In the genomic region with DNA sequence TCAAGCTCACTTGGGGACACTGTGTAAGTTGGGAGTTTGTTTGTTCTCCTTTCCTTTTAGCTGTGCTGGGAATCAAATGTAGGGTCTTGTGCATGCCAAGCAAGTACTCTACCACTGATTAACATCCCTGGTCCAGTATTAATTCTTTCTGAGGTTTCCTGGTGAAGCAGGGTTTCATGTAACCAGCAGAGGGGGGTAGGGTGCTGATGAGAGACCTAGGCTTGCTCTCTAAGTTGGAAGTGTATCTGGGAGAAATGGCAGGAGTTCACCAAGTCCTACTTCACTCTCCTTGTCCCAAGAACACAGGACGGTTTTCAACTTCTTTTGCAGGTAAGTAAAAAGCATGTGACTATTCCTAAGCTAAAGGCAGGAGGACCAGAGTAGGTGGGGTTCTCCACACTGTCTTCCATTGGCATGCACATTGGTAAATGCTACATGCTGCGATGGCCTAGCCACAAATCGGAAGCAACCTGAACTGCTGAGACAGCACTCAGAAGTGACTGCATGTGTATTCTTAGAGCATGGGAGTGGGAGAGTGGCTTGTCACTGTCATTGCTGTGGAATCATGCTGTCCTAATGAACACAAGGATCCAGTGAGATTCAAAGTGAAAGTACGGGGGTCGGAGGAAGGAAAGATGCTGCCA, we compare ENCODE assay signal across 11 mouse cellular contexts. TPM values are rescaled to one million over a fixed set of nuclear protein-coding genes. Genes with fewer than 3 reads are reported as not detected.
A peak's percentile ranks its signal among the peaks of the same experiment; 100 is the strongest.
DNase-seq lines count a peak whose midpoint lies in the region; ATAC-seq and TF ChIP-seq lines count a peak whose summit lies in the region.
"Had no signal": no experiment of that assay in that cellular context is flagged by ENCODE, and none has a peak within 500 bp of the region (broad histone marks: within the 10 kb centered on the region; RNA-seq: fewer than 3 reads in every experiment).

No protein-coding gene starts in this region.

- H3K27me3 ChIP-seq in kidney, embryonic 16.5 days (ENCODE audit: insufficient read depth, low read length): no peaks in the 10 kb centered on the region
- H3K27me3 ChIP-seq: forebrain, embryonic 15.5 days had no signal

- WGBS in kidney, embryonic 16.5 days: 81% methylated on average over 5 of the region's 5 CpGs

- H3K4me2 ChIP-seq in kidney, embryonic 16.5 days (replicated peaks; ENCODE audit: low read depth, low read length): no peak overlapping the region
- H3K4me2 ChIP-seq: forebrain, embryonic 15.5 days had no signal

- peak; percentile 3 for DNase-seq in cerebellum, adult 9-10 months
- DNase-seq in cerebellum, adult 18-20 months: no peak
- peak; percentile 20 to 49 for DNase-seq in kidney, postnatal 4 days
- DNase-seq in A20 (ENCODE audit: low read depth, low spot score): peak; percentile 32
- peak; percentile 27 for DNase-seq in brain, embryonic 14.5 days (ENCODE audit: low read depth)
- no peak for DNase-seq in urinary bladder, postnatal 25 days (ENCODE audit: low spot score)
- DNase-seq in layer of hippocampus, postnatal 36 days: no peak
- DNase-seq: cerebellum, postnatal 25 days had no signal

- H3K9me3 ChIP-seq in kidney, embryonic 16.5 days (ENCODE audit: low read length): no peaks in the 10 kb centered on the region
- H3K9me3 ChIP-seq: forebrain, embryonic 15.5 days had no signal

- no peak overlapping the region for H3K9ac ChIP-seq in kidney, embryonic 16.5 days (replicated peaks; ENCODE audit: low read length)
- H3K9ac ChIP-seq: forebrain, embryonic 15.5 days had no signal

- peak; percentile 14; the same call in 1 of the 2 replicates for TF ChIP-seq CTCF in brain, embryonic 14.5 days (IDR thresholded peaks at IDR 0.05; ENCODE audit: borderline replicate concordance, extremely low read depth, insufficient read depth, insufficient read length)

- ATAC-seq in kidney, embryonic 16.5 days (ENCODE audit: low FRiP score, low TSS enrichment): no peak
- ATAC-seq: forebrain, embryonic 15.5 days had no signal

- TF ChIP-seq POLR2A in brain, embryonic 14.5 days (IDR thresholded peaks at IDR 0.05; ENCODE audit: borderline replicate concordance, extremely low read depth, insufficient read depth, insufficient read length, poor library complexity, severe bottlenecking): no peak

- no peak overlapping the region for H3K4me3 ChIP-seq in kidney, embryonic 16.5 days (ENCODE audit: low read length)
- H3K4me3 ChIP-seq: forebrain, embryonic 15.5 days had no signal

- H3K4me1 ChIP-seq in kidney, embryonic 16.5 days (ENCODE audit: insufficient read depth, low read length): peaks cover 7% of the 10 kb centered on the region; the same call in 1 of the 2 replicates
- H3K4me1 ChIP-seq: forebrain, embryonic 15.5 days had no signal

- no peak overlapping the region for H3K27ac ChIP-seq in kidney, embryonic 16.5 days (ENCODE audit: low read length)
- H3K27ac ChIP-seq: forebrain, embryonic 15.5 days had no signal

- no peaks in the 10 kb centered on the region for H3K36me3 ChIP-seq in kidney, embryonic 16.5 days (ENCODE audit: insufficient read depth, low read length)
- H3K36me3 ChIP-seq: forebrain, embryonic 15.5 days had no signal

RNA-seq across cellular contexts. Expression of gene Tnn, which starts 53.6 kb away (rescaled TPM):
- 0.66 and 0.91 TPM in 2 replicates for polyA plus RNA-seq in kidney, embryonic 16.5 days (2015; fragmentation: Nextera tagmentation; extraction: Ambion mirVana)
- 0.04 and 0.40 TPM in 2 replicates for polyA plus RNA-seq in brain, embryonic 14.5 days (2012; rRNA removed)
- total RNA-seq in layer of hippocampus, postnatal 36 days (2021): under 1 TPM; 0.08 to 0.10 TPM
- polyA plus RNA-seq: forebrain, embryonic 15.5 days; limb, embryonic 11.5 days had no signal

RNA-seq across cellular contexts. Expression of gene 4930523C07Rik, which starts 55.6 kb away (rescaled TPM):
- polyA plus RNA-seq in kidney, embryonic 16.5 days (2015; fragmentation: Nextera tagmentation; extraction: Ambion mirVana): 22.5 and 23.2 TPM in 2 replicates
- polyA plus RNA-seq in brain, embryonic 14.5 days (2012; rRNA removed): 0.57 and 1.2 TPM in 2 replicates
- total RNA-seq in layer of hippocampus, postnatal 36 days (2021): 1 to 10 TPM; 2.4 to 3.5 TPM

Comparison
In these comparisons a context has a peak if more than half of its experiments do, and no peak if none do; other contexts are left out.
1. DNase-seq: peak in cerebellum, adult 9-10 months (single experiment), kidney, postnatal 4 days (2 of 2), A20 (single experiment) and brain, embryonic 14.5 days (single experiment); none in cerebellum, adult 18-20 months (0 of 2), urinary bladder, postnatal 25 days (single experiment) and layer of hippocampus, postnatal 36 days (0 of 2).
2. RNA of gene 4930523C07Rik, which starts 55.6 kb away (polyA plus RNA-seq): 22.5 to 23.2 TPM in kidney, embryonic 16.5 days; 0.57 to 1.2 TPM in brain, embryonic 14.5 days; every median in the first group is over 10 times any median in the second.